Mouse (Mus musculus) embryonic facial prominence, embryonic 12.5 days (tissue): ENCODE measurements around the gene Dusp10. TPM values are rescaled to one million over a fixed set of nuclear protein-coding genes. Genes with fewer than 3 reads are reported as not detected.

Experiments used
- ATAC-seq: fragments of 200-750 bp; cut with Nextera tagmentation; 2 replicates; pipeline ENCODE4 v1.8.0; 2017; ENCODE audit not compliant: insufficient number of reproducible peaks, insufficient read depth, low FRiP score, low TSS enrichment
- H3K27ac ChIP-seq: fragments of 300-500 bp; sonication (generic); 2 replicates; pipeline ENCODE4 v1.5.1; 2016; ENCODE audit warnings: mild to moderate bottlenecking
- H3K27me3 ChIP-seq: fragments of 300-500 bp; sonication (generic); 2 replicates; pipeline ENCODE4 v1.6.1; 2016; ENCODE audit warnings: mild to moderate bottlenecking, moderate library complexity
- H3K36me3 ChIP-seq: fragments of 300-500 bp; sonication (generic); 2 replicates; pipeline ENCODE4 v1.6.1; 2016; ENCODE audit warnings: mild to moderate bottlenecking
- H3K4me1 ChIP-seq: fragments of 300-500 bp; sonication (generic); 2 replicates; pipeline ENCODE4 v1.6.1; 2016
- H3K4me2 ChIP-seq: fragments of 300-500 bp; sonication (generic); replicated peaks from 2 replicates; pipeline ENCODE4 v1.6.1; 2016; ENCODE audit warnings: mild to moderate bottlenecking, moderate library complexity
- H3K4me3 ChIP-seq: fragments of 300-500 bp; sonication (generic); 2 replicates; pipeline ENCODE4 v1.5.1; 2016; ENCODE audit warnings: mild to moderate bottlenecking
- H3K9ac ChIP-seq: fragments of 300-500 bp; sonication (generic); 2 replicates; pipeline ENCODE4 v1.6.1; 2016; ENCODE audit warnings: mild to moderate bottlenecking, moderate library complexity
- H3K9me3 ChIP-seq: fragments of 300-500 bp; sonication (generic); 2 replicates; pipeline ENCODE4 v1.6.1; 2016; ENCODE audit warnings: mild to moderate bottlenecking, moderate library complexity
- WGBS: fragments of 180-500 bp; shearing (Covaris S2); methylation state at CpG from one replicate; pipeline ENCODE4 v1.1.7; 2016; 5-methylcytosine and 5-hydroxymethylcytosine counted together
- polyA plus RNA-seq: library from polyadenylated mRNA; unstranded; fragments of >200 nt; fragmentation: Nextera tagmentation; extraction: Ambion mirVana; gene quantifications from 2 replicates; pipeline ENCODE4 v1.2.1, GENCODE M21; 2016

Dusp10 gene
- polyA plus RNA-seq, 1 experiment from 2014 or later = 8.1 TPM

GRCm38 (mm10) chr1:184079304-184079703 is 66.2 kb downstream of the Dusp10 start:
- H3K27me3 ChIP-seq = no peaks in the 10 kb centered on the region
- H3K36me3 ChIP-seq = 0 out of 2 replicates have a peak, but pooled peaks cover 1% of the 10 kb centered on the region
- H3K4me1 ChIP-seq = no peaks in the 10 kb centered on the region; the same call in 1 of the 2 replicates
- no peak overlapping the region for H3K27ac ChIP-seq
- H3K4me2 ChIP-seq = no peak overlapping the region
- no peak overlapping the region for H3K4me3 ChIP-seq
- no peaks in the 10 kb centered on the region for H3K9me3 ChIP-seq
- WGBS = 90% methylated on average over 3 of the region's 3 CpGs
- no peak overlapping the region for H3K9ac ChIP-seq
- no peak for ATAC-seq

- no peaks in the 10 kb centered on the region for H3K36me3 ChIP-seq
- no peak for ATAC-seq
- H3K4me2 ChIP-seq = no peak overlapping the region
- H3K4me3 ChIP-seq = no peak overlapping the region
- no peaks in the 10 kb centered on the region for H3K4me1 ChIP-seq
- H3K9ac ChIP-seq = no peak overlapping the region
- H3K9me3 ChIP-seq = no peaks in the 10 kb centered on the region
- H3K27ac ChIP-seq = no peak overlapping the region
- no peaks in the 10 kb centered on the region for H3K27me3 ChIP-seq
- 82% methylated on average over 3 of the region's 3 CpGs for WGBS
Measured at GRCm38 (mm10) chr1:184082661-184083060, 69.6 kb downstream of the Dusp10 start.

GRCm38 (mm10) chr1:184083166-184083565 is 70.1 kb downstream of the Dusp10 start:
- Histone ChIP-seq H3K9me3 (no peaks in the 10 kb centered on the region), H3K36me3 (no peaks in the 10 kb centered on the region), H3K27ac (no peak overlapping the region), H3K4me3 (no peak overlapping the region), H3K9ac (no peak overlapping the region), H3K4me1 (no peaks in the 10 kb centered on the region), H3K27me3 (no peaks in the 10 kb centered on the region), H3K4me2 (no peak overlapping the region)
- 85% methylated on average over 7 of the region's 7 CpGs for WGBS
- ATAC-seq = no peak

DNA sequence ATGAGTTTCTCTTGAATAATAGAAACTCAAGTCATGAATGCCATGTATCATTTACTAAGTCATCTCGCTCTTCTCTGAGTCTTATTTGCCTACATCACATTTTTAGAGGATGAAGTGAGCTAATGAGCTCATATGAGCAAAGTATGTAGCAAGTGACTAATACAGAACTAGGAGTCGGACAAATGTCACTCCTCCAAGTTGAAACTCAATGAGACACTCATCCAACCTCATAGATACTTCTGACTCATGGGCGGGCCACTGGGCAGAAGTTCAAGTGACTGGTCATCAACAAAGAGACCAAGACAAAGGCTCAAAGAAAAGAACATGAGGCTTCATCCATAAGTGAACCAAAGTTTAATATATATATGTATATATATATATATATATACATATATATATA is 71.9 kb downstream of the Dusp10 start:
- no peaks in the 10 kb centered on the region for H3K27me3 ChIP-seq
- no peaks in the 10 kb centered on the region for H3K9me3 ChIP-seq
- no peak overlapping the region for H3K27ac ChIP-seq
- H3K4me3 ChIP-seq = no peak overlapping the region
- H3K9ac ChIP-seq = no peak overlapping the region
- no peaks in the 10 kb centered on the region for H3K4me1 ChIP-seq
- H3K36me3 ChIP-seq = no peaks in the 10 kb centered on the region
- ATAC-seq = no peak
- WGBS = 83% methylated on average over 3 of the region's 3 CpGs
- no peak overlapping the region for H3K4me2 ChIP-seq

- Histone ChIP-seq H3K4me1 (no peaks in the 10 kb centered on the region), H3K4me3 (no peak overlapping the region), H3K27me3 (no peaks in the 10 kb centered on the region), H3K4me2 (no peak overlapping the region), H3K27ac (no peak overlapping the region), H3K9me3 (no peaks in the 10 kb centered on the region), H3K9ac (no peak overlapping the region), H3K36me3 (no peaks in the 10 kb centered on the region)
- no peak for ATAC-seq
- 68% methylated on average over 6 of the region's 6 CpGs for WGBS
Measured at GRCm38 (mm10) chr1:184090515-184090914, 77.4 kb downstream of the Dusp10 start.

GRCm38 (mm10) chr1:184094914-184095313 is 81.8 kb downstream of the Dusp10 start:
- no peaks in the 10 kb centered on the region for H3K4me1 ChIP-seq
- no peaks in the 10 kb centered on the region for H3K27me3 ChIP-seq
- ATAC-seq = no peak
- H3K9me3 ChIP-seq = no peaks in the 10 kb centered on the region
- 49% methylated on average over 3 of the region's 3 CpGs for WGBS
- H3K36me3 ChIP-seq = no peaks in the 10 kb centered on the region
- no peak overlapping the region for H3K9ac ChIP-seq
- H3K27ac ChIP-seq = no peak overlapping the region
- H3K4me3 ChIP-seq = no peak overlapping the region
- no peak overlapping the region for H3K4me2 ChIP-seq

DNA sequence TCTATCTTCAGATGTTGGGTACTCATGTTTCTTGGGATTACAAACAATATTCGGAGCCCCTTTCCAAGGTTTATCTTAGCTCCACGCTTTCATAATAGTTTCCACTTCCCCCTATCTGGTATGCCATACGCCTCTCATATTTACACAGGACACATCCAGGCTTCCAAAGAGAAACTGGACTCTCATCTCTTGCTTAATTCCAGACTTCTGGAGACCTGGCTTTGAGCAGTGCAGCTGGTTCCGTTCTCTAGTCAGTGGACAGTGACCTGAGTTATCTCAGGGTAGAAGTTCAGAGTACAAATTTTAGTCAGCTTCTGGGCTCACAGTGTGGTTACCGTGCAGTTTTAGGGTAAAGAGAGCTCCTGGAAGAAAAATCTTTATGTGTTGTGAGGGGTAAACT is 87.3 kb downstream of the Dusp10 start:
- H3K27me3 ChIP-seq = no peaks in the 10 kb centered on the region

DNA sequence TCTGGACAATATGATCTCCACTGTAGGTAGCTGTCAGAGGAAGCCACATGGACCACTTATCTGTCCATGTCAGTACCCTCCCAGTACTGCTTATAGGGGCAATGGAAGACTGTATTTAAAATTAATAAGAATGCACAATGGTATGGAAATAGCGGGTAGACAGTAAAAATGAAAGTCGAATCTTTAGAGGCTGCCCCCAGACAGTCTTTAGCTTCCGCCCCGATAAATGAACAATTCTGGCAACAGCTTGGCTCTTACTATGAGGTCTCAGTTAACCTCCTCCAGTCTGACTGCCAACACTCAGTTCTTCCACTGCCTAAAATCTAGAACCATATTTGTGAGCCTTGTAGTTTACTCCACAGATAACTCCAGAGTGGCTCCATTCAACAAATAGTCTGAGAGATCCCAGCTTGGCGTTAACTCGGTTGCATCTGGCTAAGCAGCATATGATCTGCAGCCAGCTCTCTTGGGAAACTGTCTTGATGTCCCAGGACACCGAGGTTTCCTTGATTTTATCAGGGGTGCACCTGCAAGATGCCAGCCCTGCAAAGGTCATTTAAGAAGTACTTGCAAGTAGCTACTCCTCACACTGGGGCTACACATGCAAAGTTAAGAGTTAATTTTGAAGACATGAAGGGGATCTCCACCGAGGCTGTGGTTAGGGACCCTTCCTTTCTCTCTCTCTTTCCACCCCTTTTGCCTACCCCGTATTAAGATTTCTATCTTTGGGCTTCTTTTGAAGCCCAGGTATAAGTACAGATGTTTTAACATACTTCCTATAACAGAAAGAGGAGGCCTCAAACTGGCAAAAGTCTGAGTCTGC is 88.0 kb downstream of the Dusp10 start:
- Histone ChIP-seq H3K27ac (no peak overlapping the region), H3K9me3 (no peaks in the 10 kb centered on the region)

More for the DNA sequence above, 87.3 kb downstream of the Dusp10 start:
- Histone ChIP-seq H3K4me3 (no peak overlapping the region), H3K4me1 (no peaks in the 10 kb centered on the region), H3K27ac (no peak overlapping the region), H3K9me3 (no peaks in the 10 kb centered on the region), H3K4me2 (no peak overlapping the region), H3K9ac (no peak overlapping the region), H3K36me3 (no peaks in the 10 kb centered on the region)
- WGBS = 78% methylated on average over 5 of the region's 5 CpGs
- ATAC-seq = no peak

DNA sequence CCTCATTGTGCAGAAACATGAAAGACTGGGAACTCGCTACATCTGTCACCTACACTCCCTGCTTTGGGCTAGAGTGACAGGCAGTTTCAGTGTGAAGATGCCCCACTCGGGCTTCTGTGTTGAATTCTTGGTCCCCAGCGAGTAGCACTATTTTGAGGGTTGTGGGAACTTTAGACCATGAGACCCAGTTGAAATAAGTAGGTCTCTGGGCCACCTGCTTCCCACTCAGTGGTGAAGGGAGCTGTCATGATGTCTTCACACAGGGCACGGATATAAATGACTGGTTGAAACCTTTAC is 88.6 kb downstream of the Dusp10 start:
- no peaks in the 10 kb centered on the region for H3K9me3 ChIP-seq
- no peaks in the 10 kb centered on the region for H3K4me1 ChIP-seq
- no peak overlapping the region for H3K9ac ChIP-seq
- WGBS = 84% methylated on average over 4 of the region's 4 CpGs
- H3K27me3 ChIP-seq = no peaks in the 10 kb centered on the region
- H3K4me3 ChIP-seq = no peak overlapping the region
- no peak overlapping the region for H3K4me2 ChIP-seq
- H3K36me3 ChIP-seq = no peaks in the 10 kb centered on the region
- no peak overlapping the region for H3K27ac ChIP-seq
- no peak for ATAC-seq

More for the DNA sequence above, 88.0 kb downstream of the Dusp10 start:
- ATAC-seq = no peak
- no peak overlapping the region for H3K4me3 ChIP-seq
- no peak overlapping the region for H3K9ac ChIP-seq
- WGBS = 92% methylated on average over 9 of the region's 9 CpGs
- H3K4me2 ChIP-seq = no peak overlapping the region
- no peaks in the 10 kb centered on the region for H3K4me1 ChIP-seq
- no peaks in the 10 kb centered on the region for H3K27me3 ChIP-seq
- H3K36me3 ChIP-seq = no peaks in the 10 kb centered on the region

DNA sequence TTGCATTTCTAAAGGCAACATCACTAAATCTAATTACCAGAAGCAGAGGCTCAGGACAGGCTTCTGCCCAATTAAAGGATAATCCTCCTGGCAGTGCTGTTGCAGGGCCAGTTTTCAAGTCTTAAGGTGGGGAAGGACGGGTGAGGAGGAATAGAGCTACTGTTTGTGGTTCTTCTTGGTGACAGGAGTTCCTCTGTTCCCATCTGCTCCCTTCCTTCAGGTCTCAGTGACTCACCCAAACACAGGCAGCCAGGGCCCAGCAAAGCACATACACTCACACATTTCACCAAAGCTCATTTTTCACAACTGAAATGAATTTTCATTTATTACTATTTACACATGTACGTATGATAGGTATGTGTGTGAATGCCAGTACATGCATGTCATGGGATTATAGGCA is 93.7 kb downstream of the Dusp10 start:
- 54% methylated on average over 2 of the region's 2 CpGs for WGBS
- Histone ChIP-seq H3K4me1 (no peaks in the 10 kb centered on the region), H3K4me3 (no peak overlapping the region), H3K27me3 (no peaks in the 10 kb centered on the region), H3K4me2 (no peak overlapping the region), H3K9me3 (no peaks in the 10 kb centered on the region), H3K27ac (no peak overlapping the region), H3K36me3 (no peaks in the 10 kb centered on the region), H3K9ac (no peak overlapping the region)
- no peak for ATAC-seq

DNA sequence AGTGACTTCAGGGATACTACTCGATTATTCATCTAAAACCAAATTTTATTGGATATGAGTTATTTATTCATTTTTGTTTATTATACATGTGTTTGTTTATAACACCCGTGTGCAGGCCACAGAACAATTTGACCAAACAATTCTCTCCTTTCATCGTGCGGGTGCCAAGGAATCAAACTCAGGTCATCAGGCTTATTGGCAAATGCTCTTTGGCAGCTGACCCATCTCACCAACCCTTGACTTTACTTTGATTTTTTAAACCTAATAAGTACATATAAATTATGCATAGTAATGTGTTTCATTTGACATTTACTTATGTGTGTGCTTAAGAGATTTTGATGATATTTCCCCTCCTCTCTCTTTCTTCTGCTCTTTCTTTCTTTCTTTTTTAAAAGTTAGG is 94.3 kb downstream of the Dusp10 start:
- no peak for ATAC-seq
- WGBS = 82% methylated on average over 4 of the region's 4 CpGs
- no peaks in the 10 kb centered on the region for H3K36me3 ChIP-seq

GRCm38 (mm10) chr1:184108254-184108653 is 95.2 kb downstream of the Dusp10 start:
- Histone ChIP-seq H3K4me3 (no peak overlapping the region), H3K9me3 (no peaks in the 10 kb centered on the region), H3K9ac (no peak overlapping the region), H3K4me2 (no peak overlapping the region), H3K36me3 (no peaks in the 10 kb centered on the region), H3K4me1 (no peaks in the 10 kb centered on the region), H3K27me3 (no peaks in the 10 kb centered on the region), H3K27ac (no peak overlapping the region)
- 80% methylated on average over 1 of the region's 1 CpGs for WGBS
- no peak for ATAC-seq

More for the DNA sequence above, 94.3 kb downstream of the Dusp10 start:
- Histone ChIP-seq H3K9ac (no peak overlapping the region), H3K27ac (no peak overlapping the region), H3K27me3 (no peaks in the 10 kb centered on the region), H3K9me3 (no peaks in the 10 kb centered on the region), H3K4me2 (no peak overlapping the region), H3K4me3 (no peak overlapping the region), H3K4me1 (no peaks in the 10 kb centered on the region)
